Comparison of ENCODE assay signal across 21 mouse cellular contexts in the genomic region with DNA sequence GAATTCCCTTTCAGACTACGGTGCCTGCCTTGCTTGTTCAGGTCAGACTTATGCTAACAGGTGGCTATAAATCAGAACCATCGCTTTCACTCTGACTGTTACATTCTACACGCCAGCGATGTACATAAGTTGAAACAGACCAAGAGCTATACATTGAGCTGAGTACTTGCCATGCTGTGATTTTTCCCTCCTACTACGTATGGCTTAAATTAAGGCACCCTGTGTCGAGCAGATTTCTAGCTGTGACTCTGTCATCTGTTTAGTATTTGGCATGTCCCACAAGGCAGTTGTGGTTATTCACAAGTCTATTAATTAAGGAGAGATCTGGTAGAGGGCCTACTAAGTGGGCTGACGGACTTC.
DNase-seq lines count a peak whose midpoint lies in the region; ATAC-seq and TF ChIP-seq lines count a peak whose summit lies in the region.
"Had no signal": no experiment of that assay in that cellular context is flagged by ENCODE, and none has a peak within 500 bp of the region (broad histone marks: within the 10 kb centered on the region; RNA-seq: fewer than 3 reads in every experiment).

No protein-coding gene starts in this region.

- no peak overlapping the region for H3K9ac ChIP-seq in forebrain, embryonic 12.5 days
- H3K9ac ChIP-seq: heart, embryonic 13.5 days; hindbrain, embryonic 13.5 days; liver, embryonic 15.5 days had no signal

- WGBS in embryonic facial prominence, embryonic 10.5 days = 50% methylated on average over 7 of the region's 7 CpGs
- WGBS in forebrain, embryonic 12.5 days = 47% methylated on average over 7 of the region's 7 CpGs
- WGBS in limb, embryonic 10.5 days = 17% methylated on average over 7 of the region's 7 CpGs

- TF ChIP-seq POLR2A in brain, embryonic 14.5 days (IDR thresholded peaks at IDR 0.05; ENCODE audit: borderline replicate concordance, extremely low read depth, insufficient read depth, insufficient read length, poor library complexity, severe bottlenecking) = no peak

- H3K27me3 ChIP-seq in embryonic facial prominence, embryonic 10.5 days (replicated peaks; ENCODE audit: low read depth, poor library complexity, severe bottlenecking) = peaks cover 19% of the 10 kb centered on the region
- peaks cover 63% of the 10 kb centered on the region for H3K27me3 ChIP-seq in forebrain, embryonic 12.5 days
- 0 out of 2 replicates have a peak, but pooled peaks cover 7% of the 10 kb centered on the region for H3K27me3 ChIP-seq in limb, embryonic 10.5 days (ENCODE audit: low read depth, poor library complexity, severe bottlenecking)
- H3K27me3 ChIP-seq: liver, embryonic 15.5 days had no signal

- H3K4me3 ChIP-seq in embryonic facial prominence, embryonic 10.5 days = no peak overlapping the region
- H3K4me3 ChIP-seq in forebrain, embryonic 12.5 days (replicated peaks) = no peak overlapping the region
- no peak overlapping the region for H3K4me3 ChIP-seq in limb, embryonic 10.5 days
- H3K4me3 ChIP-seq: heart, embryonic 13.5 days; hindbrain, embryonic 13.5 days; layer of hippocampus, adult 2 months; left cerebral cortex, adult 2 months; liver, embryonic 15.5 days had no signal

- TF ChIP-seq CTCF in brain, embryonic 14.5 days (IDR thresholded peaks at IDR 0.05; ENCODE audit: borderline replicate concordance, extremely low read depth, insufficient read depth, insufficient read length) = no peak

- no peaks in the 10 kb centered on the region for H3K9me3 ChIP-seq in embryonic facial prominence, embryonic 10.5 days
- H3K9me3 ChIP-seq in forebrain, embryonic 12.5 days = no peaks in the 10 kb centered on the region
- H3K9me3 ChIP-seq in limb, embryonic 10.5 days (replicated peaks) = no peaks in the 10 kb centered on the region
- H3K9me3 ChIP-seq: heart, embryonic 13.5 days; hindbrain, embryonic 13.5 days; liver, embryonic 15.5 days had no signal

- ATAC-seq in forebrain, embryonic 12.5 days (ENCODE audit: low FRiP score) = peak; percentile 41; the same call in 1 of the 2 replicates
- ATAC-seq: inflammation-experienced regulatory T-cells, adult 6 months had no signal

- peak; percentile 68 for DNase-seq in brain, embryonic 14.5 days (ENCODE audit: low read depth)
- DNase-seq in embryonic facial prominence, embryonic 10.5 days (ENCODE audit: low spot score) = peak; percentile 28
- DNase-seq in limb, embryonic 10.5 days (ENCODE audit: low spot score) = no peak
- DNase-seq in urinary bladder, postnatal 14 days (ENCODE audit: low spot score) = no peak
- no peak for DNase-seq in layer of hippocampus, postnatal 25 days (ENCODE audit: extremely low spot score in 1 of 2, low spot score in 1 of 2)
- no peak for DNase-seq in left cerebral cortex, adult 18-20 months (ENCODE audit: low spot score in 2 of 2)
- DNase-seq in adipocyte (ENCODE audit: low spot score) = no peak
- DNase-seq: adrenal gland, adult 8-10 months; B cell, adult 2 months; cerebellum, adult 9-10 months; kidney, adult 8-10 months; kidney, postnatal 14 days; left cerebral cortex, postnatal 4 days had no signal

- H3K4me2 ChIP-seq in forebrain, embryonic 12.5 days = no peak overlapping the region
- H3K4me2 ChIP-seq: heart, embryonic 13.5 days; hindbrain, embryonic 13.5 days; liver, embryonic 15.5 days had no signal

- H3K4me1 ChIP-seq in embryonic facial prominence, embryonic 10.5 days = peaks cover 22% of the 10 kb centered on the region
- peaks cover 13% of the 10 kb centered on the region for H3K4me1 ChIP-seq in forebrain, embryonic 12.5 days
- H3K4me1 ChIP-seq in limb, embryonic 10.5 days = peaks cover 35% of the 10 kb centered on the region
- H3K4me1 ChIP-seq: heart, embryonic 13.5 days; liver, embryonic 15.5 days had no signal

- H3K36me3 ChIP-seq in embryonic facial prominence, embryonic 10.5 days (replicated peaks) = no peaks in the 10 kb centered on the region
- H3K36me3 ChIP-seq in forebrain, embryonic 12.5 days (replicated peaks) = no peaks in the 10 kb centered on the region
- no peaks in the 10 kb centered on the region for H3K36me3 ChIP-seq in limb, embryonic 10.5 days
- H3K36me3 ChIP-seq: heart, embryonic 13.5 days; hindbrain, embryonic 13.5 days; liver, embryonic 15.5 days had no signal

- peak overlapping the region; percentile 30; the same call in 1 of the 2 replicates for H3K27ac ChIP-seq in embryonic facial prominence, embryonic 10.5 days (replicated peaks)
- H3K27ac ChIP-seq in forebrain, embryonic 12.5 days = no peak overlapping the region
- H3K27ac ChIP-seq in limb, embryonic 10.5 days = peak overlapping the region; percentile 51; the same call in 1 of the 2 replicates
- H3K27ac ChIP-seq: heart, embryonic 13.5 days; hindbrain, embryonic 13.5 days; layer of hippocampus, adult 2 months; left cerebral cortex, adult 2 months; liver, embryonic 15.5 days; stomach, postnatal 0 days had no signal

Comparison
In these comparisons a context has a peak if more than half of its experiments do, and no peak if none do; other contexts are left out.
1. DNase-seq: peak in brain, embryonic 14.5 days (single experiment) and embryonic facial prominence, embryonic 10.5 days (single experiment); none in limb, embryonic 10.5 days (single experiment), urinary bladder, postnatal 14 days (single experiment), layer of hippocampus, postnatal 25 days (0 of 2), left cerebral cortex, adult 18-20 months (0 of 2) and adipocyte (single experiment).